Mouse (Mus musculus) forebrain, embryonic 16.5 days (tissue): ENCODE data around the gene 1700013F07Rik. TPM values are rescaled to one million over a fixed set of nuclear protein-coding genes. Genes with fewer than 3 reads are reported as not detected.

Source experiments
- ATAC-seq: fragments of 200-750 bp; cut with Nextera tagmentation; 2 replicates; pipeline ENCODE4 v1.8.0; 2017; ENCODE audit warnings: mild to moderate bottlenecking, moderate library complexity
- H3K27ac ChIP-seq: fragments of 300-500 bp; sonication (generic); 2 replicates; pipeline ENCODE4 v1.5.1; 2014; ENCODE audit warnings: low read length, control low read depth
- H3K27me3 ChIP-seq: fragments of 300-500 bp; sonication (generic); replicated peaks from 2 replicates; pipeline ENCODE4 v1.6.1; 2014; ENCODE audit warnings: low read length; ENCODE audit not compliant: control insufficient read depth, insufficient read depth
- H3K36me3 ChIP-seq: fragments of 300-500 bp; sonication (generic); 2 replicates; pipeline ENCODE4 v1.6.1; 2014; ENCODE audit not compliant: control insufficient read depth, insufficient read depth
- H3K4me1 ChIP-seq: fragments of 300-500 bp; sonication (generic); replicated peaks from 2 replicates; pipeline ENCODE4 v1.6.1; 2014; ENCODE audit warnings: low read length; ENCODE audit not compliant: control insufficient read depth, insufficient read depth
- H3K4me2 ChIP-seq: fragments of 300-500 bp; sonication (generic); 2 replicates; pipeline ENCODE4 v1.6.1; 2014; ENCODE audit warnings: mild to moderate bottlenecking, low read length, control low read depth
- H3K4me3 ChIP-seq: fragments of 300-500 bp; sonication (generic); replicated peaks from 2 replicates; pipeline ENCODE4 v1.5.1; 2014; ENCODE audit warnings: mild to moderate bottlenecking, low read length, control low read depth
- H3K9ac ChIP-seq: fragments of 300-500 bp; sonication (generic); replicated peaks from 2 replicates; pipeline ENCODE4 v1.6.1; 2014; ENCODE audit warnings: low read depth, low read length, control low read depth
- H3K9me3 ChIP-seq: fragments of 300-500 bp; sonication (generic); 2 replicates; pipeline ENCODE4 v1.6.1; 2016; ENCODE audit warnings: low read length; ENCODE audit not compliant: control insufficient read depth
- WGBS: fragments of 180-500 bp; shearing (Covaris S2); extraction: QIAGEN DNeasy Blood & Tissue Kit; methylation state at CpG from one replicate; pipeline ENCODE4 v1.1.7; 2014; 5-methylcytosine and 5-hydroxymethylcytosine counted together
- polyA plus RNA-seq: library from polyadenylated mRNA; unstranded; fragments of >200 nt; fragmentation: Nextera tagmentation; extraction: Ambion mirVana; gene quantifications from 2 replicates; pipeline ENCODE4 v1.2.1, GENCODE M21; 2015

The 1700013F07Rik gene
- polyA plus RNA-seq, 1 experiment from 2014 or later: 2.0 TPM

GRCm38 (mm10) chr3:108535896-108536516 is 2.1 kb downstream of the 1700013F07Rik start:
- H3K27ac ChIP-seq: peak overlapping the region; percentile 32
- H3K4me3 ChIP-seq: peak overlapping the region; percentile 56
- no peak for ATAC-seq

GRCm38 (mm10) chr3:108536517-108537260 is 2.7 kb downstream of the 1700013F07Rik start, which contains the start of gene 5330417C22Rik:
Gene 5330417C22Rik, minus strand, starts transcription at chr3:108536536.
- H3K27ac ChIP-seq: peak within 1 kb of the TSS; percentile 59
- peak within 1 kb of the TSS; percentile 56 for H3K4me3 ChIP-seq
- H3K27me3 ChIP-seq: peaks cover 4% of the 10 kb centered on the region
- H3K4me1 ChIP-seq: peaks cover 14% of the 10 kb centered on the region
- WGBS: under 1% methylated on average over 34 of the region's 35 CpGs
- peak within 1 kb of the TSS; percentile 92 for H3K4me2 ChIP-seq
- H3K36me3 ChIP-seq: no peaks in the 10 kb centered on the region
- ATAC-seq: peak; percentile 97
- peak within 1 kb of the TSS; percentile 52 for H3K9ac ChIP-seq
- H3K9me3 ChIP-seq: no peaks in the 10 kb centered on the region

More at GRCm38 (mm10) chr3:108535896-108536516, 2.1 kb downstream of the 1700013F07Rik start:
- H3K27me3 ChIP-seq: peaks cover 4% of the 10 kb centered on the region
- WGBS: 6% methylated on average over 15 of the region's 15 CpGs
- H3K9ac ChIP-seq: peak overlapping the region; percentile 52
- H3K9me3 ChIP-seq: no peaks in the 10 kb centered on the region
- no peaks in the 10 kb centered on the region for H3K36me3 ChIP-seq
- H3K4me1 ChIP-seq: peaks cover 14% of the 10 kb centered on the region
- H3K4me2 ChIP-seq: peak overlapping the region; percentile 92

GRCm38 (mm10) chr3:108537303-108537702 is 3.4 kb downstream of the 1700013F07Rik start:
- 0 out of 2 replicates have a peak overlapping the region, but pooled peaks have one; percentile 8 for H3K9ac ChIP-seq
- H3K9me3 ChIP-seq: no peaks in the 10 kb centered on the region
- H3K4me1 ChIP-seq: peaks cover 14% of the 10 kb centered on the region
- no peaks in the 10 kb centered on the region for H3K36me3 ChIP-seq
- H3K4me2 ChIP-seq: peak overlapping the region; percentile 45
- H3K27ac ChIP-seq: peak overlapping the region; percentile 25; the same call in 1 of the 2 replicates
- WGBS: 6% methylated on average over 17 of the region's 17 CpGs
- H3K27me3 ChIP-seq: peaks cover 4% of the 10 kb centered on the region
- peak; percentile 71 for ATAC-seq
- H3K4me3 ChIP-seq: peak overlapping the region; percentile 31

GRCm38 (mm10) chr3:108542299-108542698 is 8.3 kb downstream of the 1700013F07Rik start:
- 82% methylated on average over 11 of the region's 11 CpGs for WGBS
- H3K27ac ChIP-seq: no peak overlapping the region
- H3K36me3 ChIP-seq: no peaks in the 10 kb centered on the region
- H3K4me1 ChIP-seq: peaks cover 2% of the 10 kb centered on the region
- H3K4me2 ChIP-seq: no peak overlapping the region
- no peak for ATAC-seq
- H3K9me3 ChIP-seq: no peaks in the 10 kb centered on the region
- no peak overlapping the region for H3K9ac ChIP-seq
- no peaks in the 10 kb centered on the region for H3K27me3 ChIP-seq
- no peak overlapping the region for H3K4me3 ChIP-seq

- H3K4me3 ChIP-seq: peak overlapping the region; percentile 81
- H3K36me3 ChIP-seq: peaks cover 15% of the 10 kb centered on the region
- peak overlapping the region; percentile 96 for H3K9ac ChIP-seq
- H3K27ac ChIP-seq: peak overlapping the region; percentile 90
- no peaks in the 10 kb centered on the region for H3K9me3 ChIP-seq
- H3K27me3 ChIP-seq: no peaks in the 10 kb centered on the region
- H3K4me1 ChIP-seq: peaks cover 4% of the 10 kb centered on the region
- peak overlapping the region; percentile 51 for H3K4me2 ChIP-seq
- ATAC-seq: peak; percentile 78
- under 1% methylated on average over 42 of the region's 42 CpGs for WGBS
Observed at GRCm38 (mm10) chr3:108554111-108554561, 20.2 kb downstream of the 1700013F07Rik start.

- H3K36me3 ChIP-seq: peaks cover 15% of the 10 kb centered on the region
- H3K4me3 ChIP-seq: peak overlapping the region; percentile 81
- no peaks in the 10 kb centered on the region for H3K27me3 ChIP-seq
- no peaks in the 10 kb centered on the region for H3K9me3 ChIP-seq
- peak overlapping the region; percentile 90 for H3K27ac ChIP-seq
- peaks cover 4% of the 10 kb centered on the region for H3K4me1 ChIP-seq
- H3K9ac ChIP-seq: peak overlapping the region; percentile 96
- 17% methylated on average over 22 of the region's 22 CpGs for WGBS
- peak overlapping the region; percentile 51 for H3K4me2 ChIP-seq
- peak; percentile 98 for ATAC-seq
Observed at GRCm38 (mm10) chr3:108554587-108555312, 20.8 kb downstream of the 1700013F07Rik start.

GRCm38 (mm10) chr3:108557888-108558287 is 23.9 kb downstream of the 1700013F07Rik start:
- Histone ChIP-seq H3K9me3 (no peaks in the 10 kb centered on the region), H3K4me3 (no peak overlapping the region), H3K4me2 (no peak overlapping the region), H3K9ac (no peak overlapping the region), H3K4me1 (peaks cover 19% of the 10 kb centered on the region), H3K36me3 (peaks cover 15% of the 10 kb centered on the region), H3K27me3 (no peaks in the 10 kb centered on the region), H3K27ac (no peak overlapping the region)
- ATAC-seq: no peak
- WGBS: 91% methylated on average over 4 of the region's 4 CpGs

- Histone ChIP-seq H3K27me3 (no peaks in the 10 kb centered on the region), H3K9ac (peak within 1 kb of the TSS; percentile 90), H3K4me2 (peak within 1 kb of the TSS; percentile 96), H3K36me3 (peaks cover 10% of the 10 kb centered on the region), H3K4me1 (peaks cover 21% of the 10 kb centered on the region), H3K27ac (peak within 1 kb of the TSS; percentile 96), H3K4me3 (peak within 1 kb of the TSS; percentile 91), H3K9me3 (no peaks in the 10 kb centered on the region)
- under 1% methylated on average over 45 of the region's 45 CpGs for WGBS
- peak; percentile 97 for ATAC-seq
Observed at GRCm38 (mm10) chr3:108562133-108562730, 28.3 kb downstream of the 1700013F07Rik start, which contains the start of gene Tmem167b. Gene Tmem167b, minus strand, starts transcription at chr3:108562466.
